11 mouse cellular contexts compared by ENCODE assay signal in genomic region chr2:62460231-62460710, GRCm38 (mm10). TPM values are rescaled to one million over a fixed set of nuclear protein-coding genes. Genes with fewer than 3 reads are reported as not detected.
A peak's percentile ranks its signal among the peaks of the same experiment; 100 is the strongest.
DNase-seq lines count a peak whose midpoint lies in the region; TF ChIP-seq lines count a peak whose summit lies in the region.
"Had no signal": no experiment of that assay in that cellular context is flagged by ENCODE, and none has a peak within 500 bp of the region (broad histone marks: within the 10 kb centered on the region; RNA-seq: fewer than 3 reads in every experiment).

No protein-coding gene starts in this region.

- 0 out of 2 replicates have a peak, but pooled peaks cover 3% of the 10 kb centered on the region for H3K9me3 ChIP-seq in megakaryocyte, embryonic 14.5 days

- DNase-seq in adrenal gland, postnatal 14 days = peak; percentile 9
- no peak for DNase-seq in adrenal gland, adult 8-10 months
- peak; percentile 16 for DNase-seq in layer of hippocampus, adult 11-12 months (ENCODE audit: low spot score)
- DNase-seq in layer of hippocampus, adult 9-10 months (ENCODE audit: low spot score) = no peak
- no peak for DNase-seq in testis, postnatal 14 days (ENCODE audit: low spot score)
- DNase-seq in embryo, embryonic 11 days = no peak
- DNase-seq: right cerebral cortex, postnatal 4 days had no signal

- H3K4me3 ChIP-seq in bone marrow macrophage, adult 2 months (ENCODE audit: insufficient read depth, low read length) = no peak overlapping the region
- H3K4me3 ChIP-seq in megakaryocyte, embryonic 14.5 days (replicated peaks) = peak overlapping the region; percentile 46
- H3K4me3 ChIP-seq: myocyte had no signal

- H3K36me3 ChIP-seq in megakaryocyte, embryonic 14.5 days (replicated peaks; ENCODE audit: low read length) = no peaks in the 10 kb centered on the region

- peaks cover 15% of the 10 kb centered on the region for H3K4me1 ChIP-seq in bone marrow macrophage, adult 2 months (ENCODE audit: control insufficient read depth, insufficient read depth, low read length)
- H3K4me1 ChIP-seq in megakaryocyte, embryonic 14.5 days = peaks cover 15% of the 10 kb centered on the region

- H3K27ac ChIP-seq in bone marrow macrophage, adult 2 months (ENCODE audit: insufficient read depth, low read depth, low read length) = peak overlapping the region; percentile 59

- H3K27me3 ChIP-seq in megakaryocyte, embryonic 14.5 days (replicated peaks) = peaks cover 5% of the 10 kb centered on the region

- no peak for TF ChIP-seq POLR2A in bone marrow macrophage, adult 2 months (IDR thresholded peaks at IDR 0.05; ENCODE audit: borderline replicate concordance, low read depth, low read length)

- TF ChIP-seq CTCF in bone marrow macrophage, adult 2 months (IDR thresholded peaks at IDR 0.05; ENCODE audit: low read depth, low read length) = no peak

RNA-seq across cellular contexts. Expression of gene Gcg, which starts 23.2 kb away (rescaled TPM):
- not detected in 2 replicates for total RNA-seq in adrenal gland, postnatal 14 days (2021)
- not detected for total RNA-seq in adrenal gland, adult 8-10 months (2022)
- not detected in 2 replicates for polyA plus RNA-seq in bone marrow macrophage, adult 2 months (2012; ENCODE audit: insufficient read depth, insufficient read length, missing spikeins)
- polyA plus RNA-seq in megakaryocyte, embryonic 14.5 days (2012; ENCODE audit: insufficient read depth, low replicate concordance) = not detected in 2 replicates
- total RNA-seq: gastrocnemius, adult 18-20 months had no signal
- polyA plus RNA-seq: myocyte had no signal

RNA-seq across cellular contexts. Expression of gene Dpp4, which starts 48.2 kb away (rescaled TPM):
- 9.0 and 12.4 TPM in 2 replicates for total RNA-seq in adrenal gland, postnatal 14 days (2021)
- total RNA-seq in adrenal gland, adult 8-10 months (2022) = 1 to 10 TPM; 1.3 to 3.5 (median 2.3) TPM
- 0.34 and 0.60 TPM in 2 replicates for polyA plus RNA-seq in bone marrow macrophage, adult 2 months (2012; ENCODE audit: insufficient read depth, insufficient read length, missing spikeins)
- polyA plus RNA-seq in megakaryocyte, embryonic 14.5 days (2012; ENCODE audit: insufficient read depth, low replicate concordance) = not detected in 2 replicates
- polyA plus RNA-seq: myocyte had no signal

Comparison
In these comparisons a context has a peak if more than half of its experiments do, and no peak if none do; other contexts are left out.
1. DNase-seq: peak in adrenal gland, postnatal 14 days (single experiment) and layer of hippocampus, adult 11-12 months (single experiment); none in adrenal gland, adult 8-10 months (single experiment), layer of hippocampus, adult 9-10 months (single experiment), testis, postnatal 14 days (single experiment) and embryo, embryonic 11 days (single experiment).